In genomic region chr11:115933747-115934110, GRCm38 (mm10) we compare ENCODE assay signal across 8 mouse cellular contexts. TPM values are rescaled to one million over a fixed set of nuclear protein-coding genes. Genes with fewer than 3 reads are reported as not detected.
A peak's percentile ranks its signal among the peaks of the same experiment; 100 is the strongest.
DNase-seq lines count a peak whose midpoint lies in the region; ATAC-seq and TF ChIP-seq lines count a peak whose summit lies in the region.

No protein-coding gene starts in this region.

- TF ChIP-seq POLR2A in embryonic fibroblast, embryonic 13.5 days (IDR thresholded peaks at IDR 0.05; ENCODE audit: low read depth, low read length): no peak

- peak overlapping the region; percentile 82 for H3K4me2 ChIP-seq in lung, embryonic 14.5 days
- H3K4me2 ChIP-seq in limb, embryonic 13.5 days (replicated peaks): peak overlapping the region; percentile 76
- peak overlapping the region; percentile 74 for H3K4me2 ChIP-seq in neural tube, embryonic 15.5 days

- peak overlapping the region; percentile 74 for H3K9ac ChIP-seq in lung, embryonic 14.5 days
- peak overlapping the region; percentile 90 for H3K9ac ChIP-seq in limb, embryonic 13.5 days
- peak overlapping the region; percentile 55 for H3K9ac ChIP-seq in neural tube, embryonic 15.5 days (replicated peaks)

- H3K27me3 ChIP-seq in lung, embryonic 14.5 days (ENCODE audit: insufficient read depth, low read length): no peaks in the 10 kb centered on the region
- H3K27me3 ChIP-seq in limb, embryonic 13.5 days: no peaks in the 10 kb centered on the region
- H3K27me3 ChIP-seq in neural tube, embryonic 15.5 days (replicated peaks): no peaks in the 10 kb centered on the region

- WGBS in lung, embryonic 14.5 days: under 1% methylated on average over 16 of the region's 16 CpGs
- WGBS in limb, embryonic 13.5 days: under 1% methylated on average over 16 of the region's 16 CpGs
- WGBS in neural tube, embryonic 15.5 days: 1% methylated on average over 16 of the region's 16 CpGs

- H3K36me3 ChIP-seq in lung, embryonic 14.5 days (ENCODE audit: insufficient read depth): peaks cover 39% of the 10 kb centered on the region
- peaks cover 39% of the 10 kb centered on the region for H3K36me3 ChIP-seq in limb, embryonic 13.5 days
- H3K36me3 ChIP-seq in neural tube, embryonic 15.5 days: peaks cover 25% of the 10 kb centered on the region

- H3K4me1 ChIP-seq in lung, embryonic 14.5 days (ENCODE audit: insufficient read depth): peaks cover 11% of the 10 kb centered on the region; the same call in 1 of the 2 replicates
- H3K4me1 ChIP-seq in embryonic fibroblast, embryonic 13.5 days (ENCODE audit: control insufficient read depth, insufficient read depth, low read length): no peaks in the 10 kb centered on the region
- H3K4me1 ChIP-seq in limb, embryonic 13.5 days: peaks cover 25% of the 10 kb centered on the region
- peaks cover 44% of the 10 kb centered on the region for H3K4me1 ChIP-seq in neural tube, embryonic 15.5 days

- H3K9me3 ChIP-seq in lung, embryonic 14.5 days (ENCODE audit: low read depth, low read length): no peaks in the 10 kb centered on the region
- no peaks in the 10 kb centered on the region for H3K9me3 ChIP-seq in limb, embryonic 13.5 days
- H3K9me3 ChIP-seq in neural tube, embryonic 15.5 days (replicated peaks): no peaks in the 10 kb centered on the region

- ATAC-seq in lung, embryonic 14.5 days (ENCODE audit: insufficient read depth): peak; percentile 61
- no peak for ATAC-seq in limb, embryonic 13.5 days (ENCODE audit: low FRiP score, low read depth)
- ATAC-seq in neural tube, embryonic 15.5 days (ENCODE audit: low FRiP score): peak; percentile 61

- peak overlapping the region; percentile 86 for H3K4me3 ChIP-seq in lung, embryonic 14.5 days (ENCODE audit: low read depth, low read length)
- peak overlapping the region; percentile 92 for H3K4me3 ChIP-seq in embryonic fibroblast, embryonic 13.5 days (ENCODE audit: insufficient read depth, low read length)
- peak overlapping the region; percentile 96 for H3K4me3 ChIP-seq in limb, embryonic 13.5 days
- peak overlapping the region; percentile 62 for H3K4me3 ChIP-seq in neural tube, embryonic 15.5 days (replicated peaks)

- no peak for DNase-seq in lung, embryonic 14.5 days
- DNase-seq in lung, postnatal 4 days: no peak
- no peak for DNase-seq in cerebellum, adult 9-10 months
- DNase-seq in ovary, postnatal 36 days (ENCODE audit: low spot score): no peak
- DNase-seq in ovary, postnatal 10 days (ENCODE audit: low spot score): no peak

- H3K27ac ChIP-seq in lung, embryonic 14.5 days (ENCODE audit: low read depth): no peak overlapping the region
- peak overlapping the region; percentile 23; the same call in 1 of the 2 replicates for H3K27ac ChIP-seq in embryonic fibroblast, embryonic 13.5 days (ENCODE audit: insufficient read depth, low read length)
- no peak overlapping the region for H3K27ac ChIP-seq in limb, embryonic 13.5 days
- H3K27ac ChIP-seq in neural tube, embryonic 15.5 days (replicated peaks): peak overlapping the region; percentile 58

- TF ChIP-seq CTCF in lung, embryonic 14.5 days (IDR thresholded peaks at IDR 0.05; ENCODE audit: low read depth): no peak
- TF ChIP-seq CTCF in embryonic fibroblast, embryonic 13.5 days (IDR thresholded peaks at IDR 0.05; ENCODE audit: borderline replicate concordance, insufficient read depth, low read length): no peak

RNA-seq across cellular contexts. Expression of gene Recql5, which starts 0.5 kb away (rescaled TPM):
- 17.8 and 21.7 TPM in 2 replicates for polyA plus RNA-seq in lung, embryonic 14.5 days (2014; fragmentation: Nextera tagmentation; extraction: Ambion mirVana)
- polyA plus RNA-seq in embryonic fibroblast, embryonic 13.5 days (2011; ENCODE audit: insufficient read length, low read depth, missing spikeins): 11.3 and 15.8 TPM in 2 replicates
- 22.3 and 23.7 TPM in 2 replicates for polyA plus RNA-seq in limb, embryonic 13.5 days (2015; fragmentation: Nextera tagmentation; extraction: Ambion mirVana)
- 19.7 and 22.0 TPM in 2 replicates for polyA plus RNA-seq in neural tube, embryonic 15.5 days (2015; fragmentation: Nextera tagmentation; extraction: Ambion mirVana)

RNA-seq across cellular contexts. Expression of gene Sap30bp, which starts 0.6 kb away (rescaled TPM):
- 39.1 and 43.5 TPM in 2 replicates for polyA plus RNA-seq in lung, embryonic 14.5 days (2014; fragmentation: Nextera tagmentation; extraction: Ambion mirVana)
- polyA plus RNA-seq in embryonic fibroblast, embryonic 13.5 days (2011; ENCODE audit: insufficient read length, low read depth, missing spikeins): 45.2 and 50.0 TPM in 2 replicates
- 44.2 and 52.1 TPM in 2 replicates for polyA plus RNA-seq in limb, embryonic 13.5 days (2015; fragmentation: Nextera tagmentation; extraction: Ambion mirVana)
- polyA plus RNA-seq in neural tube, embryonic 15.5 days (2015; fragmentation: Nextera tagmentation; extraction: Ambion mirVana): 39.0 and 40.5 TPM in 2 replicates

RNA-seq across cellular contexts. Expression of gene Smim6, which starts 21.9 kb away (rescaled TPM):
- polyA plus RNA-seq in lung, embryonic 14.5 days (2014; fragmentation: Nextera tagmentation; extraction: Ambion mirVana): 11.4 and 12.2 TPM in 2 replicates
- not detected in 2 replicates for polyA plus RNA-seq in embryonic fibroblast, embryonic 13.5 days (2011; ENCODE audit: insufficient read length, low read depth, missing spikeins)
- 1.4 TPM in 2 replicates for polyA plus RNA-seq in limb, embryonic 13.5 days (2015; fragmentation: Nextera tagmentation; extraction: Ambion mirVana)
- 0.68 and 3.1 TPM in 2 replicates for polyA plus RNA-seq in neural tube, embryonic 15.5 days (2015; fragmentation: Nextera tagmentation; extraction: Ambion mirVana)

RNA-seq across cellular contexts. Expression of gene Smim5, which starts 34.0 kb away (rescaled TPM):
- polyA plus RNA-seq in lung, embryonic 14.5 days (2014; fragmentation: Nextera tagmentation; extraction: Ambion mirVana): 1.9 and 3.2 TPM in 2 replicates
- not detected in 2 replicates for polyA plus RNA-seq in embryonic fibroblast, embryonic 13.5 days (2011; ENCODE audit: insufficient read length, low read depth, missing spikeins)
- polyA plus RNA-seq in limb, embryonic 13.5 days (2015; fragmentation: Nextera tagmentation; extraction: Ambion mirVana): 6.7 and 8.6 TPM in 2 replicates
- polyA plus RNA-seq in neural tube, embryonic 15.5 days (2015; fragmentation: Nextera tagmentation; extraction: Ambion mirVana): 2.2 and 8.1 TPM in 2 replicates

RNA-seq across cellular contexts. Expression of gene Itgb4, which starts 40.8 kb away (rescaled TPM):
- polyA plus RNA-seq in lung, embryonic 14.5 days (2014; fragmentation: Nextera tagmentation; extraction: Ambion mirVana): 2.0 and 2.3 TPM in 2 replicates
- 1.3 and 2.1 TPM in 2 replicates for polyA plus RNA-seq in embryonic fibroblast, embryonic 13.5 days (2011; ENCODE audit: insufficient read length, low read depth, missing spikeins)
- 5.2 and 6.3 TPM in 2 replicates for polyA plus RNA-seq in limb, embryonic 13.5 days (2015; fragmentation: Nextera tagmentation; extraction: Ambion mirVana)
- polyA plus RNA-seq in neural tube, embryonic 15.5 days (2015; fragmentation: Nextera tagmentation; extraction: Ambion mirVana): 2.0 and 4.9 TPM in 2 replicates

Comparison
In these comparisons a context has a peak if more than half of its experiments do, and no peak if none do; other contexts are left out.
1. H3K27ac ChIP-seq: peak in embryonic fibroblast, embryonic 13.5 days (single experiment) and neural tube, embryonic 15.5 days (single experiment); none in lung, embryonic 14.5 days (single experiment) and limb, embryonic 13.5 days (single experiment).
2. Peak in every context shown above with its lines, with median percentiles within 50 percentile points of each other: H3K4me2 ChIP-seq, H3K4me3 ChIP-seq and H3K9ac ChIP-seq.